Mouse (Mus musculus) liver, embryonic 15.5 days (tissue): ENCODE measurements around the gene Slc35b4. TPM values are rescaled to one million over a fixed set of nuclear protein-coding genes. Genes with fewer than 3 reads are reported as not detected.

Experiments
- ATAC-seq: fragments of 200-750 bp; cut with Nextera tagmentation; 2 replicates; pipeline ENCODE4 v1.8.0; 2017; ENCODE audit warnings: moderate number of reproducible peaks, mild to moderate bottlenecking, moderate library complexity; ENCODE audit not compliant: insufficient read depth
- H3K27ac ChIP-seq: fragments of 300-500 bp; sonication (generic); replicated peaks from 2 replicates; pipeline ENCODE4 v1.5.1; 2015; ENCODE audit warnings: mild to moderate bottlenecking, inconsistent platforms
- H3K27me3 ChIP-seq: fragments of 300-500 bp; sonication (generic); 2 replicates; pipeline ENCODE4 v1.6.1; 2015; ENCODE audit warnings: mild to moderate bottlenecking, inconsistent platforms
- H3K36me3 ChIP-seq: fragments of 300-500 bp; sonication (generic); replicated peaks from 2 replicates; pipeline ENCODE4 v1.6.1; 2015; ENCODE audit warnings: moderate library complexity, mild to moderate bottlenecking, inconsistent platforms
- H3K4me1 ChIP-seq: fragments of 300-500 bp; sonication (generic); replicated peaks from 2 replicates; pipeline ENCODE4 v1.6.1; 2015; ENCODE audit warnings: inconsistent platforms
- H3K4me2 ChIP-seq: fragments of 300-500 bp; sonication (generic); 2 replicates; pipeline ENCODE4 v1.6.1; 2015; ENCODE audit warnings: moderate library complexity, mild to moderate bottlenecking, inconsistent platforms
- H3K4me3 ChIP-seq: fragments of 300-500 bp; sonication (generic); replicated peaks from 2 replicates; pipeline ENCODE4 v1.5.1; 2015; ENCODE audit warnings: mild to moderate bottlenecking, inconsistent platforms
- H3K9ac ChIP-seq: fragments of 300-500 bp; sonication (generic); 2 replicates; pipeline ENCODE4 v1.6.1; 2015; ENCODE audit warnings: moderate library complexity, mild to moderate bottlenecking, inconsistent platforms
- H3K9me3 ChIP-seq: fragments of 300-500 bp; sonication (generic); replicated peaks from 2 replicates; pipeline ENCODE4 v1.6.1; 2016; ENCODE audit warnings: inconsistent platforms
- WGBS: fragments of 180-500 bp; shearing (Covaris S2); methylation state at CpG from one replicate; pipeline ENCODE4 v1.1.7; 2015; ENCODE audit warnings: mixed read lengths; ENCODE audit not compliant: insufficient replicate concordance; 5-methylcytosine and 5-hydroxymethylcytosine counted together
- polyA plus RNA-seq: library from polyadenylated mRNA; unstranded; fragments of >200 nt; fragmentation: Nextera tagmentation; extraction: Ambion mirVana; gene quantifications from 2 replicates; pipeline ENCODE4 v1.2.1, GENCODE M21; 2015

The Slc35b4 gene
- polyA plus RNA-seq, 1 experiment from 2014 or later, result 19.5 TPM

DNA sequence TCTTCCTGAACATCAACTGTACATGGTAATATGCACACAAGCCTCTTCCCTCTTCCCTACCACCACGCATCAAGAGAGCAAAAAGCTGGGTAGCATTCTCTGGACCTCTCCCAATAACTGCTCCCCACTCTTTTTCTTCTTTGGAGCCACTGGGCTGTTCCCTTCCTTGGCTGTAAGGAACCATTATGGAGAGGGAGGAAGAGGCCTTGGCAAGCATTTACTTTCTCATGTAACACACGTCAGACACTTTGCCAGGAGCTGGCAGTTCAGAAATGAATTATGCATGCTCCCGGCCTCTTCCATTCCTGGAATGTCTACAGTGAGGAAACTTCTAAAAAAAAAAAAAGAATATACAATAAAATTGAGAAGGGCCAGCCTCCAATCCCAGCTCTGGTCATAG is 22.7 kb downstream of the Slc35b4 start:
- Histone ChIP-seq H3K36me3 (peaks cover 26% of the 10 kb centered on the region), H3K27me3 (no peaks in the 10 kb centered on the region), H3K4me2 (no peak overlapping the region), H3K4me3 (no peak overlapping the region), H3K9ac (no peak overlapping the region), H3K4me1 (peaks cover 62% of the 10 kb centered on the region), H3K9me3 (no peaks in the 10 kb centered on the region), H3K27ac (no peak overlapping the region)
- no peak for ATAC-seq
- WGBS, result 70% methylated on average over 3 of the region's 3 CpGs

DNA sequence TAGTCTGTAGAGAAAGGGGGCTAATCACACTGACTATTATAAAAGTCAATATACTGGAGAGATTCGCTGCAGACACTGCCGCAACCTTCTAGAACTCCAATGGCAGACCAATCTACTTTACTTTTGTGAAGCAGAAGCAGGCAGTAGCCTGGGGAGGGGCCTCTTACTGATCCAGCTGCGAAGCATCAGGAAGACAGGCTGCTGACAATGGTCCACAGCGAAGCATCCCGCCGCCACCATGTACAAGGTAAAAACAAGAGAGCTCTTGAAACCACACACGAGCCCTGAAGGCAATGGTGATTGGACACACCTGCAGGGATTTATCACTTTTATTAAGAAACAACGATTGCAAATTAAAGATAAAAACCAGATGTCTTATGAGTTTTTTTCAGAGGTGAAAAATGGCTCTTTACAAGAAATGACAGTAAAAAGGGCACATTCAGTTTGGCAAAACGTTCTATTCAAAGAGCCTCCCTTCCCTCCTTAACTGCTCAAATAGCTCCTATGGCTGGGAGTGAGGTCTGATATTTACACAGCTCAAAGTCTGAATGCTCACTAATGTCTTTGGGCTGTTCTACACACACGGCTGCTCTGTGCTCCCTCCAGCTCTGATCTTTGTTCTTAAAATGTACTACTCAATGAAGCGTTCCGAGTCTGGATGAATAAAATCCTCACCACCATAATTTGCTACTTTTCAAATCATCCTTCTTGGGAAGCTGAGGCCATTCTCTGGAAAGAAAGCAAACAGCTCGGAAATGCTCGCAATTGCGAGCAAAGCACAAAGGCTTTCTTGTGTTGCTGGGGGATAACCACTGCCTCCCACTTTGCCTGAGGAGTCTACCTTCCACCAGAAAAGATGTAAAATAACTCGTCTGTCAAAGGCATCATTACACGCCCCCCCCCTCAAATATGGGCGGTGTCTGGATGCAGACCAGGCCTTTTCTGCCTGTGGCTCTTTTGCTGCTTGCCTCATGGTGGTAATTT is 23.6 kb downstream of the Slc35b4 start:
- Histone ChIP-seq H3K4me3 (no peak overlapping the region), H3K9me3 (no peaks in the 10 kb centered on the region), H3K4me1 (peaks cover 58% of the 10 kb centered on the region), H3K27ac (no peak overlapping the region), H3K36me3 (peaks cover 19% of the 10 kb centered on the region), H3K27me3 (no peaks in the 10 kb centered on the region), H3K9ac (no peak overlapping the region), H3K4me2 (no peak overlapping the region)
- ATAC-seq, result no peak
- 68% methylated on average over 18 of the region's 18 CpGs for WGBS

DNA sequence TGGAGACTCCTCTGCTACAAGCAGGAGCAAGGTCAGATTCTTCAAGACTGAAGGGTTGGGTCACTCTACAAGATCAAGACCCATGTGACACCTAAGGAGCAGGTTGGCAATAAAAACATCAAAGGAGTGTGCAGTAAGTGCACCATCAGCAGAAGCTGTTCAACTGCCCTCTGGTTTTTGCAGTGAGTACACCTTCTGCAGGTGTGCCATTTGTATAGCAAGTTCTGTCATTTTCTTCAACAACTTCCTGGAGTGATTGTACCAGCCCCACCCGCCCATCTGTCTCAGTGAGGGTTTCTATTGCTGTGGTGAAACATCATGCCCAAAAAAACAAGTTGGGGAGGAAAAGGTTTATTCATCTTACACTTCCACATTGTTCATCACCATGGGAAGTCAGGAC is 27.1 kb downstream of the Slc35b4 start:
- H3K9ac ChIP-seq, result no peak overlapping the region
- no peaks in the 10 kb centered on the region for H3K36me3 ChIP-seq
- no peak overlapping the region for H3K4me3 ChIP-seq
- H3K4me1 ChIP-seq, result peaks cover 22% of the 10 kb centered on the region
- H3K4me2 ChIP-seq, result no peak overlapping the region
- no peaks in the 10 kb centered on the region for H3K9me3 ChIP-seq
- H3K27ac ChIP-seq, result no peak overlapping the region
- ATAC-seq, result no peak
- WGBS, result 50% methylated on average over 1 of the region's 1 CpGs
- H3K27me3 ChIP-seq, result no peaks in the 10 kb centered on the region

DNA sequence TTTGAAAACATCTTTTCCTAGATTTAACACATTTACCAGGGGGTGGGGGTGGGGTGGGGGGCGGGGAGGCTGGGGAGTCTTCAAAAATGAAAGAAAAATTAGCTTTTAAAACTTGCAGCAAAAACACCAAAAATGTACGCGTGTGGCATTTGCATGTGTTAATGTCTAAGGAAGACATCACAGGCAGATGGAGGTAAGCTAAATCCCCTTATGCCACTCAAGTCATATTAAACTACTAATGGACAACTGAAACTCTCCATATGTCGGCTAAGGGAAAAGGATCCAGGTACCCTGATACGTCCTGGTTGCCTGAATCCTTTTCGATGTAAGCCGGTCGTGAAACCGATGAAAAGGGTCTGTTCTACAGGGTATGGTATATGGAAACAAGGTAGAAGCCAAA is 27.8 kb downstream of the Slc35b4 start:
- H3K9me3 ChIP-seq, result no peaks in the 10 kb centered on the region
- H3K27me3 ChIP-seq, result no peaks in the 10 kb centered on the region
- H3K4me2 ChIP-seq, result no peak overlapping the region
- ATAC-seq, result no peak
- H3K27ac ChIP-seq, result no peak overlapping the region
- H3K4me1 ChIP-seq, result peaks cover 15% of the 10 kb centered on the region
- 81% methylated on average over 9 of the region's 9 CpGs for WGBS
- no peak overlapping the region for H3K4me3 ChIP-seq
- no peak overlapping the region for H3K9ac ChIP-seq
- no peaks in the 10 kb centered on the region for H3K36me3 ChIP-seq

DNA sequence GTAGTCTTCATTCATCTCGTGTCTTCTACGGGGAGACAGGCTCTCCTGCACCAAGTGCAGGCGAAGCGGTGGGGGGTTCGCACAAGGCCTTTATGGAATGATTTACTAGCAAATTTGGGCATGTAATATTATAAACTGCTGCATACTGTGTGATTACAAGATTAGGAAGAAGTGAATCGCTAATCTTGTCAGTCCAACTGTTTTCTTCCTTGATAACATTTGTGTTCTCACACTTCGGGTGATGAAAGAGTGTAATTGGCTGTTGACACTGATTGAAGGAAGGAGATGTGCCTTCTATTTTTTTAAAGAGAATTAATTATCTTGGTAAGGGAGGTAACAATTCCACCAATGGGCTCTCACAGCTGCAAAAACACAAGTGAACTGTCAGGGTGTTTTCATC is 28.3 kb downstream of the Slc35b4 start:
- WGBS, result 63% methylated on average over 7 of the region's 7 CpGs
- Histone ChIP-seq H3K9ac (no peak overlapping the region), H3K4me1 (peaks cover 11% of the 10 kb centered on the region), H3K4me3 (no peak overlapping the region), H3K27me3 (no peaks in the 10 kb centered on the region), H3K9me3 (no peaks in the 10 kb centered on the region), H3K27ac (no peak overlapping the region), H3K36me3 (no peaks in the 10 kb centered on the region), H3K4me2 (no peak overlapping the region)
- no peak for ATAC-seq

DNA sequence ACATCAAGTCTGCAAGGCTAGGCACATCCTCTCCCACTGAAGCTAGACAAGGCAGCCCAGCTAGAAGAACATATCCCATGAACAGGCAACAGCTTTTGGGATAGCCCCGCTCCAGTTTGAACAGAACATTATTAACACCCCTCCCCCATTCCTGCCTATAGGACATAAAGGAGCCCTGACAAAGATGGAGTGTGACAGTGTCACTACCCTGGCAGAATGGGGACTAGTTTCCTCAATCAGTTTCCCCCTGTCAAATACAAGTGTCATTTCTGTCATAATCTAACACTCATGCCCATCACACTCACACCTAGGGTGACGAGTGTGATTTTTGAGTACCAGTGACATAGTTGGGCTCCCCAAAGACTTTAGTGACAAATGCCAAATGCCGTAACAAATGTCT is 28.9 kb downstream of the Slc35b4 start:
- H3K4me1 ChIP-seq, result peaks cover 5% of the 10 kb centered on the region; the same call in 1 of the 2 replicates
- H3K9me3 ChIP-seq, result no peaks in the 10 kb centered on the region
- H3K36me3 ChIP-seq, result no peaks in the 10 kb centered on the region
- no peak overlapping the region for H3K9ac ChIP-seq
- H3K27me3 ChIP-seq, result no peaks in the 10 kb centered on the region
- ATAC-seq, result no peak
- no peak overlapping the region for H3K4me3 ChIP-seq
- no peak overlapping the region for H3K27ac ChIP-seq
- no peak overlapping the region for H3K4me2 ChIP-seq
- 72% methylated on average over 3 of the region's 3 CpGs for WGBS

DNA sequence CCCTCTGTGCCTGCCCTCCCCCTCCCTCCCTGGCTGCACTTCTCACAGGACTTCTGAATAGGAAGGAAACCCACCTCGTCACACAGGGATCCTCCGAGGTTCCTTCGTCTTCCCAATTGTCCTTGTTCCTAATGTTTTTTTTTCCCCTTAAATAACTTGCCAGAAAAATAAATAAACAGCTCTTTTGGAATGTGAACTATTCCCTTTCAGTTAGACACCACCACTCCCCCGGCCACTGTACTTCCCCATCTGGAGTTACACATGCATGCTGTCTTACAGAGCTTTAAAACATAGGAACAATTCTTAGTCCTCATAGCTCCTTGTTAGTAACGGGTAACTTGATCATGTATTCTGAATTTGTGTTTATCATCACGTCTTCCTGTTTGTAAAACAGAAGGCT is 30.9 kb downstream of the Slc35b4 start:
- no peak for ATAC-seq
- H3K4me2 ChIP-seq, result no peak overlapping the region
- H3K4me3 ChIP-seq, result no peak overlapping the region
- WGBS, result 47% methylated on average over 6 of the region's 6 CpGs
- no peaks in the 10 kb centered on the region for H3K36me3 ChIP-seq
- no peaks in the 10 kb centered on the region for H3K4me1 ChIP-seq
- H3K27me3 ChIP-seq, result no peaks in the 10 kb centered on the region
- H3K9ac ChIP-seq, result no peak overlapping the region
- no peaks in the 10 kb centered on the region for H3K9me3 ChIP-seq
- no peak overlapping the region for H3K27ac ChIP-seq

DNA sequence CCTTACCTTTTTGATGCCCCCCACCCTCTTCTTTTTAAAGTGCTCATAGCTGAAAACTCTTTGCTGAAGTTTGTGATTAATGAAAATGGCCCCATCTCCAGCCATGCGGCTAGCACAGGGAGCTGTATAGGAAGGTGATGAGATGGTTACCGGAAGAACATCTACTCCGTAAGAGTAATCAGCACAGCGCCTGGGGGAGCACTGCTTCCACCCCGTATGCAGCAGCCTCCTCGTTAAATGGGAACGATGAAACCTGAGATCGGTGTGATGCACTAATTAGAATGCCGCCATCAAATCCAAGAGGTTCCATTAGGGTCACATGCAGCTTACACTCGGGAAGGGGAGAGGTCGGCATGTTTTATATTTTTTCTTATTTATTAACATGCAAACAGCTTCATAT is 34.0 kb downstream of the Slc35b4 start:
- H3K27me3 ChIP-seq, result no peaks in the 10 kb centered on the region
- no peak overlapping the region for H3K9ac ChIP-seq
- H3K4me3 ChIP-seq, result no peak overlapping the region
- no peak overlapping the region for H3K4me2 ChIP-seq
- no peaks in the 10 kb centered on the region for H3K9me3 ChIP-seq
- ATAC-seq, result no peak
- WGBS, result 72% methylated on average over 11 of the region's 11 CpGs
- no peaks in the 10 kb centered on the region for H3K4me1 ChIP-seq
- no peak overlapping the region for H3K27ac ChIP-seq
- H3K36me3 ChIP-seq, result no peaks in the 10 kb centered on the region

DNA sequence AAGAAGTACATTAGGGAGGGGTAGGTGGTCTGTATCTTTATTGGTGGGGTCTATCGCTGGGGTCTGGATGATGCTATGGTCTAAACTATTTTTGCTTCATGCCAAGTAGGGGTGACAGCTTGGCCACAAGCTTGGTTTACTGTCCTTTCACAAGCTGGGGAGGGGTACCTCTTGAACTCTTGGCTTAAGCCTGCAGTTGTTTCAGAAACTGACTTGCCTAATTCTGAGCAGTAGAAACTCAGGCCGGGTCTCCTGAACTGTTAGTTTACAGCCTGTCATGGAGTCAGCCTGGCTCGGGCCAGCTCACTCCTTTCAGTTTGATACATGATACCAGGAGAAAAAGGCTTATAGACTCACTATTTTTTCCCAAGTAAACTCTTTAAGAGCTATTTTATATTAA is 38.5 kb downstream of the Slc35b4 start:
- no peak for ATAC-seq
- no peak overlapping the region for H3K4me2 ChIP-seq
- no peaks in the 10 kb centered on the region for H3K9me3 ChIP-seq
- H3K4me3 ChIP-seq, result no peak overlapping the region
- no peaks in the 10 kb centered on the region for H3K4me1 ChIP-seq
- 62% methylated on average over 3 of the region's 3 CpGs for WGBS
- no peaks in the 10 kb centered on the region for H3K36me3 ChIP-seq
- H3K27ac ChIP-seq, result no peak overlapping the region
- H3K9ac ChIP-seq, result no peak overlapping the region
- H3K27me3 ChIP-seq, result no peaks in the 10 kb centered on the region

DNA sequence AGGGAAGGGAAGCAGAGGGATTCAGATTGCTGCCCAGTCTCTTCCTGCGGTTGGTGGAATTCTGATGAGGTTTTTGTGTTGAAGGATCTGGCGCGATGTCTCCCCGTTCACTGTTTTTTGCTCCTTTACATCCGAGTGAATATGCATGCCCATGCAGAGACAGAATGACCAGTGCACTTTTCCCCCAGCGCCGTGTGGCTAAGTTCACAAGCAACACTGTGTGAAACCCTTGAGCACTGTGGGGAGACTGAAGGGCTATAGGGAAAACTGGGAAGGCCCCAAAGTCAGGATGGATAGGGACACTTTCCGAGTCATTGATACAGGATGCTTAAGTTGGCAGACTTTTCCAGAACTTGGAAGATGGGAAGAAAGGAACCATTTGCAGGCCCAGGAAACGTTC is 44.5 kb downstream of the Slc35b4 start:
- Histone ChIP-seq H3K9me3 (no peaks in the 10 kb centered on the region), H3K36me3 (no peaks in the 10 kb centered on the region), H3K9ac (no peak overlapping the region), H3K4me3 (no peak overlapping the region), H3K4me2 (no peak overlapping the region), H3K4me1 (no peaks in the 10 kb centered on the region), H3K27ac (no peak overlapping the region), H3K27me3 (0 out of 2 replicates have a peak, but pooled peaks cover 3% of the 10 kb centered on the region)
- WGBS, result 75% methylated on average over 9 of the region's 9 CpGs
- no peak for ATAC-seq

DNA sequence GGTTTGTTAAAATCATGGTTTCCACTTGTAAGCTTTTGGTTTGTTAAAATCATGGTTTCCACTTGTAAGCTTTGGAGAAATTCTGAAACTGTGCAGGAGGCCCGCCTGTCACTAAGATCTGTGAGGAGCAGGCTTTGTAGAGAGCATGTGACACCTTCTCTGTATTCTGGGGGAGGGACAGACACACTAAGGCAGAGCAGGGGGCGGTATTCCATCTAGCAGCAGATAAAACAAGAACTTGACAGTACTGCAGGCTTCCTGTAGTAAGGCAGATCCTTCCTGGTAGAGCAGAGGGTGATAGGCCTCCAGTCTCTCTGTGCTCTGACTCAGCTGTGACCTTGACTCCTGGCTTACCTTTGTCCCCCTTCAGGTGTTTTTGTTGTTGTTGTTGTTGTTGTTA is 47.6 kb downstream of the Slc35b4 start:
- Histone ChIP-seq H3K27ac (no peak overlapping the region), H3K27me3 (0 out of 2 replicates have a peak, but pooled peaks cover 3% of the 10 kb centered on the region), H3K4me2 (no peak overlapping the region), H3K9me3 (no peaks in the 10 kb centered on the region), H3K9ac (no peak overlapping the region), H3K4me1 (no peaks in the 10 kb centered on the region), H3K36me3 (no peaks in the 10 kb centered on the region), H3K4me3 (no peak overlapping the region)
- WGBS, result 23% methylated on average over 2 of the region's 2 CpGs
- no peak for ATAC-seq

DNA sequence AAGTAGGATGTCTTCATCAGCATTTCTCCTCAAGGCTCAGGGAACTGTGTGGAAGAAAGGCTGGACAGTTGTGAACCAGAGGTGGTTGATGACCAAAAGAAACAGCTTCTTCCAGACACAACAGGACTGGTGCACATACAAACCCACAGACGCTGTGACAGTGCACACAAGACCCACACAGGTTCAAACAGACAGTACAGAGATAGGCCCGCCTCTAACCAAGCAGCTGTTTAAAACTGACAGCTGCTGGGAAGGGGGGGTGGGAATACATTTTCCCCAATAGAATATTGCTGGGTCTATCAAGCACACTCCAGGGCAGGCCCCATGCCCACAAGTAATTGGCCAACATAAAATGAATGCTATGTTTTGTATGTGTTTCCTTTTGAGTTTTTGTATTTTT is 52.5 kb downstream of the Slc35b4 start:
- WGBS, result 38% methylated on average over 2 of the region's 2 CpGs
- Histone ChIP-seq H3K4me1 (no peaks in the 10 kb centered on the region), H3K27me3 (no peaks in the 10 kb centered on the region), H3K9me3 (no peaks in the 10 kb centered on the region), H3K4me3 (no peak overlapping the region), H3K27ac (no peak overlapping the region), H3K4me2 (no peak overlapping the region), H3K36me3 (no peaks in the 10 kb centered on the region), H3K9ac (no peak overlapping the region)
- ATAC-seq, result no peak
